Mouse (Mus musculus) cerebellum, adult 2 months (tissue): ENCODE results near the gene Amer2.

Experiments
- CTCF ChIP-seq: fragments of 200-500 bp; IDR thresholded peaks from 2 replicates; pipeline ENCODE4 v1.5.1; 2011; ENCODE audit warnings: low read depth, mild to moderate bottlenecking, control low read depth, low read length, moderate library complexity, borderline replicate concordance; ENCODE audit not compliant: insufficient read depth
- POLR2A ChIP-seq: fragments of 200-500 bp; IDR thresholded peaks from 2 replicates; pipeline ENCODE4 v1.6.1; 2011; ENCODE audit warnings: low read length, control low read depth, borderline replicate concordance; ENCODE audit not compliant: insufficient read depth

GRCm38 (mm10) chr14:60384269-60384668 is 11.2 kb downstream of the Amer2 start:
- no peak for TF ChIP-seq CTCF
- no peak for TF ChIP-seq POLR2A
